Mouse (Mus musculus): Measurements from ENCODE around the gene Mtrex. TPM values are rescaled to one million over a fixed set of nuclear protein-coding genes. Genes with fewer than 3 reads are reported as not detected.

Gene Mtrex
- polyA plus RNA-seq, 1 experiment from 2014 or later, result 94.7 TPM

DNA sequence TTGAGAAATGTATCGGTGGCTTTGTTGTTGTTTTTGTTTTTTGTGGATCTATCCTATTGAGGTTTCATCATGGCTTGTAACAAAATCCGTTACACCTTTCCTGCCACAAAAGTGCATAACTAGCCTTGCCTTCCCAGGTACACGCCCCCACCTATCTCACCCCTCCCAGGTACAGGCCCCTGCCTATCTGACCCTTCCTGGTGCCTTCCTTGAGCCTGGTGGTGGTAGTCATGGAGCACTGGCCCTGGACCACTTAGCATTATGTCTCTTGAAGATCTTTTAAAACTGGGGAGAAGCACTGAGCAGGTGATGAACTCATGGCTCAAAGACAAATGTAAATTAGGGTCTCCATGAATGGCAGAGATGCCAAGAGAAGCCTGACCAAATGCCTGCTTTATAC is 64.9 kb downstream of the Mtrex start:
- no peak overlapping the region for H3K4me3 ChIP-seq
- H3K27ac ChIP-seq (replicated peaks), result no peak overlapping the region
- H3K27me3 ChIP-seq (ENCODE audit: low read depth, poor library complexity, severe bottlenecking), result no peaks in the 10 kb centered on the region
- 87% methylated on average over 3 of the region's 3 CpGs for WGBS
- H3K36me3 ChIP-seq, result peaks cover 60% of the 10 kb centered on the region
- no peak for DNase-seq (ENCODE audit: low spot score)
- no peaks in the 10 kb centered on the region for H3K4me1 ChIP-seq
- no peaks in the 10 kb centered on the region for H3K9me3 ChIP-seq (replicated peaks)

DNA sequence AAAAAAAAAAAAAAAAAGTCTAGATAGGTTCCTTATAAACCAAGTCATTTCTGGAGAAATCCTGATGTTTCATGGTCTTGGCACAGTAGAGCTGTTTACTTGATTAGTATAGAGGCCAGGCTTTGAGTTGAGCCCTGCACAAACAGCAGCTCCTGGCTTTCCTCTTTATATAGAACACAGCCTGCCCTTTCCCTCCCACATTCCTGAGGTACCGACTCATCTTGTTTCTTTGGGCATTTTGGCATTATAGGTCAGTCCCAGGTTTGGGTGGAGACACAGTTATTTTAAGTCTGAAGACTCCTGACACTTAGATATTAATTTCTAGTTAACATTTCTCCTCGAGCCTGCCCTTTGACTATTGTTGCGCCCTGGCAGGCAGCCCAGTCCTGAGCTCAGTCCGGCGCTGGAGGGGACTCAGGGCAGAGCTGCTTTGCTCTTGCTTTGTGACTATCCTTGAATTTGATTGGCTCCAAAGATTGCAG is 65.3 kb downstream of the Mtrex start:
- H3K27ac ChIP-seq (replicated peaks), result no peak overlapping the region
- H3K9me3 ChIP-seq (replicated peaks), result no peaks in the 10 kb centered on the region
- H3K36me3 ChIP-seq, result peaks cover 57% of the 10 kb centered on the region
- DNase-seq (ENCODE audit: low spot score), result no peak
- WGBS, result 58% methylated on average over 5 of the region's 5 CpGs
- H3K4me1 ChIP-seq, result no peaks in the 10 kb centered on the region
- H3K4me3 ChIP-seq, result no peak overlapping the region
- no peaks in the 10 kb centered on the region for H3K27me3 ChIP-seq (ENCODE audit: low read depth, poor library complexity, severe bottlenecking)

GRCm38 (mm10) chr13:112860911-112861310 is 66.3 kb downstream of the Mtrex start:
- no peak for DNase-seq (ENCODE audit: low spot score)
- Histone ChIP-seq H3K27ac (replicated peaks) (no peak overlapping the region), H3K9me3 (replicated peaks) (no peaks in the 10 kb centered on the region), H3K4me3 (no peak overlapping the region), H3K4me1 (no peaks in the 10 kb centered on the region), H3K36me3 (peaks cover 50% of the 10 kb centered on the region), H3K27me3 (ENCODE audit: low read depth, poor library complexity, severe bottlenecking) (no peaks in the 10 kb centered on the region)
- 91% methylated on average over 9 of the region's 9 CpGs for WGBS

DNA sequence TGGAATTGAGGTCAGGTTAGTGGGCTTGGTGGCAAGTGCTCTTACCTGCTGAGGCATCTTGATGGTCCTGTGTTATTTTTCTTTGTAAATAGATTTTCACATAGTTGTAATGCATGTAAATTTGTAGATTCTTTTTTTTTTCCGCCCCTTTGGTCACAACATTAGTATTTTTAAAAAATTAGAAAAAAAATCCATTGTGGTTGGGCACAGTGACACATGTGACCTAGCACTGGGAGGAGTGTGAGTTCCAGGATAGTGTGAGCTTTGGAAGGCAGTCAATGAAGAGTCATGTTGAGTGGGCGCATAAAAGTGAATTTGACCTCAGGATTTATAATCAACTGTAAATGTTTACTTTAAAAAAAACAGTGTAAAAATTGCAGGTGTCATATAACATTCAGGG is 66.8 kb downstream of the Mtrex start:
- 90% methylated on average over 2 of the region's 2 CpGs for WGBS
- Histone ChIP-seq H3K27ac (replicated peaks) (no peak overlapping the region), H3K27me3 (ENCODE audit: low read depth, poor library complexity, severe bottlenecking) (no peaks in the 10 kb centered on the region), H3K4me1 (no peaks in the 10 kb centered on the region), H3K36me3 (peaks cover 45% of the 10 kb centered on the region), H3K9me3 (replicated peaks) (no peaks in the 10 kb centered on the region), H3K4me3 (no peak overlapping the region)
- no peak for DNase-seq (ENCODE audit: low spot score)

DNA sequence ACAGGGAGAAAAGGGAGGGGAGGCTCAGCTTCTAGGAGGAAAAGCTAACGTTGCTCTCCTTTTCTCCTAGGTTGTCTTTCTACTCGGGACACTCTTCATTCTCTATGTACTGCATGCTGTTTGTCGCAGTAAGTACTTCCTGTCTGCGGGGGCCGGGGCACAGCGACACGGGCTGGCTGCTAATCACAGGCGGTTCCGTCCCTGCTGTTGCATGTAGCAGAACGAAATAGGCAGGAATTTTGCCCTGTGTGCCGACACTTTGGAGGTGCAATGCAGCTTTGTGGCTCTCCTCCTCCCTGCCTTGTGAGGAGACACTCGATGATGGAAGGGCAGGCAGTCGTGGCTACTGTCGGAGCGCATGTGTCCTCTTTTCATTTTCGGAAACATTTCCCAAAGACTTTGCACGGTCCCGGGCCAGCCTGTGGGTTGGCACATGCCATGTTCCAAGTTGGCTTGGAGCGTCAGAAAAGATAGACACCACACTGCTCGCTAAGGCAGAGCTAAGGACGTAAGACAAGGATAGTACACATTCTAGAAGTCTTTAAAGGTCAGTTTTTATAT is 67.5 kb downstream of the Mtrex start:
- Histone ChIP-seq H3K27ac (replicated peaks) (no peak overlapping the region), H3K4me1 (no peaks in the 10 kb centered on the region), H3K27me3 (ENCODE audit: low read depth, poor library complexity, severe bottlenecking) (no peaks in the 10 kb centered on the region), H3K4me3 (no peak overlapping the region), H3K9me3 (replicated peaks) (no peaks in the 10 kb centered on the region), H3K36me3 (peaks cover 38% of the 10 kb centered on the region)
- 94% methylated on average over 21 of the region's 21 CpGs for WGBS
- DNase-seq (ENCODE audit: low spot score), result no peak

- H3K27ac ChIP-seq (replicated peaks), result no peak overlapping the region
- H3K27me3 ChIP-seq (ENCODE audit: low read depth, poor library complexity, severe bottlenecking), result no peaks in the 10 kb centered on the region
- no peak overlapping the region for H3K4me3 ChIP-seq
- 72% methylated on average over 7 of the region's 7 CpGs for WGBS
- peaks cover 21% of the 10 kb centered on the region for H3K36me3 ChIP-seq
- no peaks in the 10 kb centered on the region for H3K9me3 ChIP-seq (replicated peaks)
- DNase-seq (ENCODE audit: low spot score), result no peak
- H3K4me1 ChIP-seq, result peaks cover 10% of the 10 kb centered on the region
Measured at GRCm38 (mm10) chr13:112857921-112858320, 69.3 kb downstream of the Mtrex start.

GRCm38 (mm10) chr13:112854402-112854801 is 72.8 kb downstream of the Mtrex start:
- H3K4me3 ChIP-seq, result no peak overlapping the region
- H3K36me3 ChIP-seq, result peaks cover 5% of the 10 kb centered on the region
- peaks cover 17% of the 10 kb centered on the region for H3K4me1 ChIP-seq
- no peaks in the 10 kb centered on the region for H3K9me3 ChIP-seq (replicated peaks)
- H3K27me3 ChIP-seq (ENCODE audit: low read depth, poor library complexity, severe bottlenecking), result no peaks in the 10 kb centered on the region
- WGBS, result 66% methylated on average over 6 of the region's 6 CpGs
- no peak overlapping the region for H3K27ac ChIP-seq (replicated peaks)
- no peak for DNase-seq (ENCODE audit: low spot score)

DNA sequence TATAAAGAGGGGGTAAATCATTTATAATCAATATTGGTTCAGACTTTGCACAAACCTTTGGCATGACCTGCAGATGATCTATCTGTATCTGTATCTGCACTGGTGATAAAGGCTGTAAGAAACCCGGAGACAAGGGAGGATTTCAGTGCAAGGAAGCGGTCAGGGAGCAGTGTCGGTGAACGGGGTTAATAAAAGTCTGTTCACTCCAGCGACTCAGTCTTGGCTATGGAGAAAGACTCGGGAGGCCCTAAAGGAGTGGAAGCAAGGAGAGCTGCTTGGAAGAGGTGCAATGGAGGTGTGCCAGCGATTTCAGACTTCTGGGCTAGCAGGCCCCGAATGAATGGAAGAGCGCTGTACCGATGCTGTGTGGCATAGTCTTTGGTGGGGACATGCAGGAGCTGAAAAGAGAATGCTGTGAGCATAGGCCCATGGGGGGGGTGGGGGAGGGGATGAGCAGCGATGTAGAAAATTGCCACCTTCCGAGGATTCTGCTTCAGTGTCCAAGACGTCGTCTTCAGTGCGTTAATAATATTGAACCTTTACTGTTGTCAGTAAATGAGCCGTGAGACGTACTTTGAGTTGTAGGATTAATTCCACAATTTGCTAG is 73.4 kb downstream of the Mtrex start:
- Histone ChIP-seq H3K36me3 (peaks cover 4% of the 10 kb centered on the region; the same call in 1 of the 2 replicates), H3K27me3 (ENCODE audit: low read depth, poor library complexity, severe bottlenecking) (no peaks in the 10 kb centered on the region), H3K9me3 (replicated peaks) (no peaks in the 10 kb centered on the region), H3K27ac (replicated peaks) (no peak overlapping the region), H3K4me3 (no peak overlapping the region), H3K4me1 (peaks cover 17% of the 10 kb centered on the region)
- 50% methylated on average over 17 of the region's 17 CpGs for WGBS
- peak; percentile 26 for DNase-seq (ENCODE audit: low spot score)

DNA sequence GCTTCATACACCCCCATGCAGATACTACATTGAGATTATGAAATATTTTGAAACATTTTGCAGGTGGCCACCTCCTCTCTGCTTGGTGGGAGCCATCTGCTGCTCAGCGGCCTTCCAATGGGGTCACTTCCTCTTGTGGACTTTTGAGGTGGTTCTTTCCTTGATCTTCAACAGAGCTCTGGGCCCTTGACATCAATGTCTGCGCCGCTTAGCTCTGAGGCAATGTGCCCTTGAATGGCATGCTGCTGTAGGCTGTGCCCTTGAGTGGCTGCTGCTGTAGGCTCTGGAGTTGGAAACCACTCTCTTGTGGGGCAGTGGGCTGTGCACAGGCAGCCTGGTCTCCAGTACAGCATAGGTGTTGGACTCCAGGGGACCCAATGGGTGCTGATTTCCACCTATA is 81.3 kb downstream of the Mtrex start:
- no peak for DNase-seq (ENCODE audit: low spot score)
- no peaks in the 10 kb centered on the region; the same call in 1 of the 2 replicates for H3K9me3 ChIP-seq (replicated peaks)
- no peak overlapping the region for H3K27ac ChIP-seq (replicated peaks)
- no peaks in the 10 kb centered on the region for H3K4me1 ChIP-seq
- no peak overlapping the region for H3K4me3 ChIP-seq
- H3K27me3 ChIP-seq (ENCODE audit: low read depth, poor library complexity, severe bottlenecking), result no peaks in the 10 kb centered on the region
- H3K36me3 ChIP-seq, result peaks cover 18% of the 10 kb centered on the region
- 92% methylated on average over 3 of the region's 3 CpGs for WGBS

DNA sequence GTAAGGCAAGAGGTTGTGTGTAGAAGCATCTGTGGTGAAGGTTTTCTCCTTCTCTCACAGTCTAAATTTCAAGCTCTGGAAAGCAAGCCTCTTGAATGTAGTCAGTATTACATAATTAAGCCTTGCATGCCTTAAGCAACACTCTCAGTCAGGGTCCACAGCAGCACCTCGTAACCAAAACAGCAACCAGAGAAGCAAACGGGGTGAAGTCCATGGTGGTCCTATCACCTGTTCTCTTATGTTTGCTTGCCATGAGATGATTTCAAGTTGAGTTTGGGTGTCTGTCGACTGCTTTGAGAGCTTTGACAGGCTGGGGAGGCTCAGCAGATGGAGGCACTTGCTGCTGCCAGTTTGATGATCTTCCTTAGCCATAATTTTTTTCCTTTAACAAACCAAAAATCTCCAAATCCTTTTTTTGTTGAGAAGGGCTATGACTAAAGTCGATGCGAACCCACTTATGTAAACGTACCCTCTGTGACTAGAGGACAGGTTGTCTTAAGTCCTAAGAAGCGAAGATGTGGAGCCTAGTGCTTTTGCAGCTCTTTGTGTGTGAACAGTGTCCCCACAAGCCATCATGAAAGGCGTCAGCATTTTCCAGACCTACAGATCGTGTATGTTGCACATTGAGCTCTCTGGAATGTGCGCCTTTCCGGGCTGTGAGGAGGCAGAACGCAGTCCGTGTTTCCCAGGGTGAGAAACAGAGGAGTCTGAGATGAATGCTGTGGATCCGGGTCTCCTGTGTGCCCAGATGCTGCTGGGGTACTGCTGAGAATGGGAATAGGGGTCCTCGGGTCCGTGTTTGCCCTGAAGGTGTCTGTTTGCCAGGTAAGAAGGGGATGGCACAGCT is 86.7 kb downstream of the Mtrex start:
- Histone ChIP-seq H3K27me3 (ENCODE audit: low read depth, poor library complexity, severe bottlenecking) (no peaks in the 10 kb centered on the region), H3K4me3 (no peak overlapping the region), H3K9me3 (replicated peaks) (no peaks in the 10 kb centered on the region; the same call in 1 of the 2 replicates), H3K4me1 (no peaks in the 10 kb centered on the region), H3K27ac (replicated peaks) (no peak overlapping the region), H3K36me3 (peaks cover 11% of the 10 kb centered on the region)
- 92% methylated on average over 16 of the region's 16 CpGs for WGBS
- no peak for DNase-seq (ENCODE audit: low spot score)

DNA sequence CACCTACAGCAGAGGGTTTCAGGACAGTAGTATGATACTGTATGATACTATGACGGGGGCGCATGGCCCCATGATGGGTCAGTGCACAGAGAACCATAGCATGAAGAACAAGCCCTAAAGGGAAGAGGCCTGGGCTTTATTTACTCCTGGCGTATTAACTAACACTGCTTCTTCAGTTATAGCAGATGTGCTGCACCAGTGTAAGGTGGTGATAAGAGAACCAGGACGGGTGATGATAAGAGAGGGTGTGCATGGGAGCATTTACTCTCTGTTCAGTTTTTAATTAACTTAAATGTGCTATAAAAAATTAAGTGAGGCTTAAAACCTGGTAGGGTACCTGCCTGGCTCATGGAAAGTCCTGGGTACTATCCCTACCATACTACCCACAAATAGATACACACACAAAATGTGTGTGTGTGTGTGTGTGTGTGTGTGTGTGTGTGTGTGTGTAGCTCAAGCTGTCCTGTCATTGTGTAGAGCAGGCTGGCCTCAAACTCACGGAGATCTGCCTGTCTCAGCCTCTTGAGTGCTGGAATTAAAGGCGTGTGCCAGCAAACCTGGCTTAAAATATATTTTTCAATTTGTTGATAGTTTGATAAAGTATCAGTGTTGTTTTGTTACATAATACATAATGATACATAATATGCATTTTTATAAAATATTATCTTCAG is 88.5 kb downstream of the Mtrex start:
- no peaks in the 10 kb centered on the region for H3K9me3 ChIP-seq (replicated peaks)
- WGBS, result 93% methylated on average over 6 of the region's 6 CpGs
- peaks cover 7% of the 10 kb centered on the region for H3K4me1 ChIP-seq
- no peaks in the 10 kb centered on the region for H3K27me3 ChIP-seq (ENCODE audit: low read depth, poor library complexity, severe bottlenecking)
- no peak overlapping the region for H3K4me3 ChIP-seq
- no peak overlapping the region for H3K27ac ChIP-seq (replicated peaks)
- no peak for DNase-seq (ENCODE audit: low spot score)
- H3K36me3 ChIP-seq, result 0 out of 2 replicates have a peak, but pooled peaks cover under 1% of the 10 kb centered on the region

- no peaks in the 10 kb centered on the region for H3K36me3 ChIP-seq
- H3K4me1 ChIP-seq, result peaks cover 13% of the 10 kb centered on the region
- no peak for DNase-seq (ENCODE audit: low spot score)
- no peak overlapping the region for H3K27ac ChIP-seq (replicated peaks)
- H3K4me3 ChIP-seq, result no peak overlapping the region
- WGBS, result 91% methylated on average over 9 of the region's 9 CpGs
- no peaks in the 10 kb centered on the region for H3K9me3 ChIP-seq (replicated peaks)
- no peaks in the 10 kb centered on the region for H3K27me3 ChIP-seq (ENCODE audit: low read depth, poor library complexity, severe bottlenecking)
Measured at GRCm38 (mm10) chr13:112837621-112838155, 89.5 kb downstream of the Mtrex start.

All from midbrain, embryonic 10.5 days (tissue).